In the genomic region with DNA sequence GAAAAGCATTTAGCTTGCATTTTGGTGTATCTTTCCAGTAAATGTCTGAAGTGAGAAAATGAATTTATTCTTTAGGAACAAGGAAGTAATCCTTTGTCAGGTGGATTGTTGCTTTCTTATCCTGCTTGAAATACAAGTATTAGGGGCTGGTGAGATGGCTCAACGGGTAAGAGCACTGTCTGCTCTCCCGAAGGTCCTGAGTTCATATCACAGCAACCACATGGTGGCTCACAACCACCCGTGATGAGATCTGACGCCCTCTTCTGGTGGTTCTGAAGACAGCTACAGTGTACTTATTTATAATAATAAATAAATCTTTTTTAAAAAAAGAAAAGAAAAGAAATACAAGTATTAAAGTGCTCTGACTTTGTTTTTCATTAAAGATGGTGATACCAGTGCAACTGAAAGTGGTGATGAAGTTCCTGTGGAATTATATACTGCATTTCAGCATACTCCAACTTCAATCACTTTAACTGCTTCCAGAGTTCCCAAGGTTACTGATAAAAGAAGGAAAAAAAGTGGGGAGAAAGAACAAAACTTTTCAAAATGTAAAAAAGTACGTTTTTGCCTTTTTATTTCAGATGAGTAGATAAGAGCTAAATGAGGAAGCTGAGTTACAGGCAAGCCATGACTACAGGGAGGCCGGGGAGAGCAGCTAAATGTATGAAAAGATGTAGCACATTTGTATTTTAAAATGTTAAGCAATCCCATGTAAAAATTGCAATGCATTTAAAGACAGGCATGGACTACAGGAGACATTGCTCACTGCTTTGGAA, we compare ENCODE assay signal across 11 mouse cellular contexts. TPM values are rescaled to one million over a fixed set of nuclear protein-coding genes. Genes with fewer than 3 reads are reported as not detected.
DNase-seq lines count a peak whose midpoint lies in the region; ATAC-seq and TF ChIP-seq lines count a peak whose summit lies in the region.
"Had no signal": no experiment of that assay in that cellular context is flagged by ENCODE, and none has a peak within 500 bp of the region (broad histone marks: within the 10 kb centered on the region; RNA-seq: fewer than 3 reads in every experiment).

No protein-coding gene starts in this region.

- no peaks in the 10 kb centered on the region for H3K4me1 ChIP-seq in intestine, postnatal 0 days (replicated peaks; ENCODE audit: control insufficient read depth, insufficient read depth, low read length)
- H3K4me1 ChIP-seq in intestine, embryonic 15.5 days (replicated peaks) = no peaks in the 10 kb centered on the region
- no peaks in the 10 kb centered on the region for H3K4me1 ChIP-seq in ES-Bruce4 (ENCODE audit: control insufficient read depth, insufficient read depth, low read length)
- H3K4me1 ChIP-seq: forebrain, embryonic 10.5 days; hindbrain, embryonic 13.5 days had no signal

- no peaks in the 10 kb centered on the region for H3K27me3 ChIP-seq in intestine, postnatal 0 days (replicated peaks; ENCODE audit: control insufficient read depth, insufficient read depth, low read length)
- no peaks in the 10 kb centered on the region for H3K27me3 ChIP-seq in intestine, embryonic 15.5 days (replicated peaks)
- H3K27me3 ChIP-seq in ES-Bruce4 (ENCODE audit: control insufficient read depth, insufficient read depth, low read length, poor library complexity, severe bottlenecking) = no peaks in the 10 kb centered on the region
- H3K27me3 ChIP-seq: hindbrain, embryonic 13.5 days had no signal

- no peaks in the 10 kb centered on the region for H3K9me3 ChIP-seq in intestine, postnatal 0 days (ENCODE audit: control insufficient read depth)
- no peaks in the 10 kb centered on the region for H3K9me3 ChIP-seq in intestine, embryonic 15.5 days
- H3K9me3 ChIP-seq in ES-Bruce4 (replicated peaks; ENCODE audit: control insufficient read depth, insufficient read depth, low read length, poor library complexity, severe bottlenecking) = no peaks in the 10 kb centered on the region
- H3K9me3 ChIP-seq: forebrain, embryonic 10.5 days; hindbrain, embryonic 13.5 days had no signal

- TF ChIP-seq CTCF in intestine, postnatal 0 days (IDR thresholded peaks at IDR 0.05; ENCODE audit: low read depth) = peak; percentile 57
- peak; percentile 48 for TF ChIP-seq CTCF in ES-Bruce4 (IDR thresholded peaks at IDR 0.05; ENCODE audit: low read depth, low read length)

- H3K9ac ChIP-seq in intestine, postnatal 0 days (ENCODE audit: low read depth, low read length) = no peak overlapping the region
- no peak overlapping the region for H3K9ac ChIP-seq in intestine, embryonic 15.5 days
- H3K9ac ChIP-seq in ES-Bruce4 (ENCODE audit: low read depth, poor library complexity, severe bottlenecking) = no peak overlapping the region
- H3K9ac ChIP-seq: hindbrain, embryonic 13.5 days had no signal

- H3K4me3 ChIP-seq in intestine, postnatal 0 days (ENCODE audit: low read depth, low read length) = no peak overlapping the region
- no peak overlapping the region for H3K4me3 ChIP-seq in intestine, embryonic 15.5 days (replicated peaks)
- H3K4me3 ChIP-seq in ES-Bruce4 (ENCODE audit: low read depth, low read length) = no peak overlapping the region
- H3K4me3 ChIP-seq: forebrain, embryonic 10.5 days; hindbrain, embryonic 13.5 days had no signal

- peak; percentile 35 for DNase-seq in 3T3-L1 (ENCODE audit: low read depth, low spot score)
- DNase-seq in induced T-regulatory cell, adult 2 months (ENCODE audit: low read depth) = peak; percentile 65
- no peak for DNase-seq in urinary bladder, postnatal 25 days (ENCODE audit: low spot score)
- DNase-seq in urinary bladder, postnatal 10 days (ENCODE audit: low spot score) = no peak
- DNase-seq in gastrocnemius, postnatal 10 days = no peak

- TF ChIP-seq EP300 in ES-Bruce4 (IDR thresholded peaks at IDR 0.05; ENCODE audit: insufficient read depth, low read depth, low read length) = no peak

- H3K4me2 ChIP-seq in intestine, postnatal 0 days (replicated peaks; ENCODE audit: low read depth) = no peak overlapping the region
- H3K4me2 ChIP-seq in intestine, embryonic 15.5 days (replicated peaks) = no peak overlapping the region
- H3K4me2 ChIP-seq: hindbrain, embryonic 13.5 days had no signal

- ATAC-seq in intestine, postnatal 0 days = no peak
- no peak for ATAC-seq in intestine, embryonic 15.5 days

- TF ChIP-seq POLR2A in ES-Bruce4 (IDR thresholded peaks at IDR 0.05; ENCODE audit: insufficient read depth, low read length) = no peak

- 69% methylated on average over 6 of the region's 6 CpGs for WGBS in intestine, postnatal 0 days
- 75% methylated on average over 6 of the region's 6 CpGs for WGBS in intestine, embryonic 15.5 days

- no peak overlapping the region for H3K27ac ChIP-seq in intestine, postnatal 0 days (ENCODE audit: low read depth, low read length)
- no peak overlapping the region for H3K27ac ChIP-seq in intestine, embryonic 15.5 days
- no peak overlapping the region for H3K27ac ChIP-seq in ES-Bruce4 (ENCODE audit: insufficient read depth, low read length)
- H3K27ac ChIP-seq: forebrain, embryonic 10.5 days; hindbrain, embryonic 13.5 days; macrophage had no signal

- H3K36me3 ChIP-seq in intestine, postnatal 0 days (ENCODE audit: control insufficient read depth, insufficient read depth) = peaks cover 53% of the 10 kb centered on the region
- H3K36me3 ChIP-seq in intestine, embryonic 15.5 days = peaks cover 12% of the 10 kb centered on the region
- H3K36me3 ChIP-seq in ES-Bruce4 (ENCODE audit: control insufficient read depth, insufficient read depth, low read length, poor library complexity, severe bottlenecking) = peaks cover 3% of the 10 kb centered on the region; the same call in 1 of the 2 replicates

RNA-seq across cellular contexts. Expression of gene Kmt2e, which starts 39.0 kb away (rescaled TPM):
- 44.8 and 49.3 TPM in 2 replicates for polyA plus RNA-seq in intestine, postnatal 0 days (2015; fragmentation: Nextera tagmentation; extraction: Ambion mirVana)
- polyA plus RNA-seq in intestine, embryonic 15.5 days (2015; fragmentation: Nextera tagmentation; extraction: Ambion mirVana) = 77.2 and 86.4 TPM in 2 replicates
- 36.5 and 40.3 TPM in 2 replicates for polyA plus RNA-seq in ES-Bruce4 (2011; ENCODE audit: insufficient read depth, insufficient read length, low read depth, missing spikeins)
- total RNA-seq in gastrocnemius, postnatal 10 days (2021) = 10 to 100 TPM; 33.1 to 45.6 TPM

Comparison
In these comparisons a context has a peak if more than half of its experiments do, and no peak if none do; other contexts are left out.
1. DNase-seq: peak in 3T3-L1 (single experiment) and induced T-regulatory cell, adult 2 months (single experiment); none in urinary bladder, postnatal 25 days (single experiment), urinary bladder, postnatal 10 days (single experiment) and gastrocnemius, postnatal 10 days (single experiment).